Mouse (Mus musculus): ENCODE results near the gene Naif1.
A peak's percentile ranks its signal among the peaks of the same experiment; 100 is the strongest.
"Not testable (repeated sequence)": the region's sequence is repeated elsewhere in the genome, so short reads cannot be mapped to it uniquely, and the experiment has no call there.

The Naif1 gene

GRCm38 (mm10) chr2:32455101-32455500 is 4.8 kb downstream of the Naif1 start:
- DNase-seq (ENCODE audit: low read depth, low spot score) = no peak

DNA sequence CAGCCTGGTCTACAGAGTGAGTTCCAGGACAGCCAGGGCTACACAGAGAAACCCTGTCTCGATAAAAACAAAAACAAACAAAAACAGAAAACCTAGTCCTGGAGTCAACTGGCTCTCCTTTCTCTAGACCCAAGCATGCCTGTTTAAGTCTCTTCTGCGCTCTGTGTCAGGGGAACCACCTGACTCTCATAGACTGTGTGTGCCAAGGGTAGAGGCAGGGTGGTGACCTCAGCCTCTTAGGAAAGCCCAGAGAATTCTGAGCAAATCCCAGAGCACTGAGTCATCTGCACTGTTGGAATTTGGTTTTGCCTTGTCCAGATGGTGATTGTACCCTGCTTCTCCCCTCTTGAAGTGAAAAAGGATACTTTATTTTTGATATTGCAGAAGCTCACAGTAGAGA is 8.0 kb downstream of the Naif1 start:
- DNase-seq (ENCODE audit: low read depth, low spot score) = no peak

DNA sequence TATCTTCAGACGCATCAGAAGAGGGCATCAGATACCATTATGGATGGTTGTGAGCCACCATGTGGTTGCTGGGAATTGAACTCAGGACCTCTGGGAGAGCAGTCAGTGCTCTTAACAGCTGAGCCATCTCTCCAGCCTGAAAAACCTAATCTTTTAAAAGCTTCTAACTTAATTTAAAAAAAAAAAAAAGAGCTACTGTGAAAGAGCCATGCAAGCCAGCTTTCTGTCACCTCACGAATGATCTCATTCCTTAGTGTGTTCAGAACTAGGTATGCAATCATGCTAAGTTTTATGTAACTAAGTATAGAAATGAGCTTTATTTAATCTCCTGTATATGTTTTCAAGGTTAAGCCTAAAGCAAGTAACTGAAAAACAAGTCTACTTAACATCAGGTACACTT is 9.4 kb downstream of the Naif1 start:
- DNase-seq (ENCODE audit: low read depth, low spot score) = no peak

- no peak for DNase-seq (ENCODE audit: low read depth, low spot score)
Observed at GRCm38 (mm10) chr2:32463773-32464172, 13.5 kb downstream of the Naif1 start.

DNA sequence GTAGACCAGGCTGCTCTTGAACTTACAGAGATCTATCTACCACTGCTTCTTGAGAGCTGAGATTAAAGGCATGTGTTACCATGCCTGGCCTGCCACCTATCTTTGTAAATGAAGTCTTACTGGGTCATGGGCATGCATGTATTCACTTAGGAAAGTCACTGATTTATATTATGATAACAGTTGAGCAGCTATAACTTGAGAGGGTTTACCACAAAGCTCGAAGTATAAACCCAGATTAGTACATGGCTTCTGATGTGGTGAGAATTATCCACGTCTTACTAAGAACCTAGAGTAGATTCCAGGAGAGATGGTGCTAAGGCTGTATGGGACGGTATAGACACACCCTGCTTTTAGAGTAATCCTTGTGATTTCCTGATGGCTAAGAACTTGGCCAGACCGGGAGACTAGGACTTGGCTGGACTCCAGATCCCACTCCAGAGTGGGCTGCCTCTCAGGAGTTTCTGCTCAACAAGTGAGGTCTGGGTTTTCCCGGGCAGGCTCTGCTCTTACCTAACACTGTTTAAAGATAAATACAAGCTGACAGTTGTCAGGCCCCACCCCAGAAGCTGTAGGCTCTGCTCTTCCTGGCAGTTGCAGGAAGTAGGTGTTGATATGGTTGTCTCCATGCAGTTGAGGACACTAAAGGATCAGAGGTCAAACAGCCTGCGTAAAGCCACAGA is 14.1 kb downstream of the Naif1 start:
- DNase-seq (ENCODE audit: low read depth, low spot score) = no peak

DNA sequence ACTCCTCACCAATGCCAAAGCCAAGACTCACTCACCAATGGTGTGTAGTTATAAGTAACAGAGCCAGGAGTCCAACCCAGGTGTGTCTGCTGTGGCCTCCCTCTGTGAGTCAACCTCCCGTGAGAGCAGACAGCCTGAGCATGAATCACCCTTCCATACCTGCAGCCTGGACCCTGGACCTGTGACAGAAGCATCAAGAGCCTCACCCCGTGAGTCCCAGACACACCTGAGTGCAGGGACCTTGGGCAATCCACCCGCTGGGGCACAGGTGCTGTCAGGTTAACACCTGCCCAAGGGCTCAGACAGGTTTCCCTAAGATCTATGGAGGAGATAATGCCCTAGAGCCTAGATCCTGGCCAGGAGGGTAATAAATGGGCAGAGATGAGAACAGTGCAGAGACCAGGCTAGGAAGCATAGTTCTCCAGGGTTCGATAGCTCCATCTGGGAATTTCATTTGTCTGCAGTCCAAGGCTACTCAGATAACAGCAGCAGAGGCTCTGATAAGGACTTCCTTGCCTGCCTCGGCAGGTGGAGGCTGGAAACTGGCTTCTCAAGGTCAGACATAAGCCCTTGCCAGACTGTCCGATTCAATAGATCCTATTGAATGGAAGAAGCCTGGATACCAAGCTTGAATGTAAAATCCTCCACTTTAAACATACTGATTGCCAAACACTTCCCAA is 20.9 kb downstream of the Naif1 start:
- no peak for DNase-seq (ENCODE audit: low read depth, low spot score)

GRCm38 (mm10) chr2:32471681-32472061 is 21.4 kb downstream of the Naif1 start:
- no peak for DNase-seq (ENCODE audit: low read depth, low spot score)

- not testable (repeated sequence) for DNase-seq (ENCODE audit: low read depth, low spot score)
Observed at GRCm38 (mm10) chr2:32475361-32475760, 25.1 kb downstream of the Naif1 start.

DNA sequence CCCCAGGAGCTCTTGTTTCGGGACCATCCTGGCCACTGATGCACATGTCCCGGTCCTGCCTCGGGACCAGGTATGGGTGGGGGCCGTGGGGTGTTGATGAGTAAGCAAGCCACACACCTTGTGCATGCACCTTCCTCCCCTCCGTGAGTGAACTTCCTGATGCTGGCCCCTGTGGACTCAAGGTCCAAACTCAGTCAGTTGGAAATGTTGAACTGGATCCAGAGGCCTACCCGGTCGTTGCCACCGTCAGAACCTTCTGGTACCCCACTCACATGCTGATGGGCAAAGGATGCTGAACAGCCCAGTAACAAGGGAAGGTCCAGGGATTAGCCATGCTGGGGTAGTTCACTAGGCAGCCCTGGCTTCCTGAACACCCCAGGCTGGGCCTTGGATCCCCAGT is 32.1 kb downstream of the Naif1 start:
- DNase-seq (ENCODE audit: low read depth, low spot score) = no peak

GRCm38 (mm10) chr2:32483179-32483875 is 33.1 kb downstream of the Naif1 start:
- peak; percentile 67 for DNase-seq (ENCODE audit: low read depth, low spot score)

DNA sequence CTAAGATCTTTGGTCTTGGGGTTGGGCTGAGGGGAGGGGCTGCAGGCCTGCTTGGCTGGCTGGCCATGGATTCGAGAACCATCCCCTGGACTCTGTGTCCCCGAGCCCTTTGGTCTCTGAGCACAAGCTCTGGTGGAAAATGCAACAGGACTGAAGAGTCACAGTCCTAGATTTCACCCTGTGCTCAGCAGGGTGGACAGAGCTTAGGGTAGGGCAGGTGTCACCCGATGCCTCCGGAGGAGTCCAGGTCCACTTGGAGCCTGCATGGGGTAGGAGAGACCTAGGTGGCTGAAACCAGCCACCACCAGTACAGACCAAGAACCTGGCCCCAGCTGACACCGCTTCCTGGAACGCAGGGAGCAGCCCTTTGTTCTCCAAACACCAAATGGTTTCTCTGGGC is 34.7 kb downstream of the Naif1 start:
- no peak for DNase-seq (ENCODE audit: low read depth, low spot score)

DNA sequence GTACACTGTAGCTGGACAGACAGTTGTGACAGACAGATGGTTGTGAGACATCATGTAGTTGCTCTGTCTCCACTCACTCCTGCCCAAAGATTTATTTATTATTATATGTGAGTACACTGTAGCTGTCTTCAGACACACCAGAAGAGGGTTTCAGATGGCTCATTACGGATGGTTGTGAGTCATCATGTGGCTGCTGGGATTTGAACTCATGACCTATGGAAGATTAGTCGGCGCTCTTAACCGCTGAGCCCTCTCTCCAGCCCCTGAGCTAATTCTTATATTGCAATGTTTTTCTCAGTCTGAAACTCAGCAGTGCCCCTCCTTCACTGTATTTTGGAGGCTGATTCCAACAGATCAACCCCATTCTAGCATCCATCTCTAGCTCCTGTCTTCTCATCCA is 35.5 kb downstream of the Naif1 start:
- no peak for DNase-seq (ENCODE audit: low read depth, low spot score)

DNA sequence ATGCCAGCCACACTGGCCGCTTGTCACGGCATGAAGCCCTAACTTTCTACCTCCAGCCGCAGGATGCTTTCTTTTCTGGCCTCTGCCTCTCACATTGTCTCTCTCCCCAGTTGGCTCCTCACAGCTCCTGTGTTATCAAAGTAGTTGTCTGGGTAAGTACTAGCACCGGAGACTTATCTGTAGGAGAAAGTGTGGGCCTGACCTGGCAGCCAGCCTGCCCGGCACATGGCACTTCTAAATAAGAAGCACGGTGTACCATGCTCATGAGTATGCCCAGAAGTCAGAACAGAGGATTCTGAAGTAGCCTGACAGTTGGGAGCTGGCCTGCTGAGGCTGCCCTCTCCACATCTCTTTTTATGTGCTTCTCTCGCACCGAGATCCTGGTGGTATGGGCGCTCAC is 35.9 kb downstream of the Naif1 start:
- DNase-seq (ENCODE audit: low read depth, low spot score) = no peak

DNA sequence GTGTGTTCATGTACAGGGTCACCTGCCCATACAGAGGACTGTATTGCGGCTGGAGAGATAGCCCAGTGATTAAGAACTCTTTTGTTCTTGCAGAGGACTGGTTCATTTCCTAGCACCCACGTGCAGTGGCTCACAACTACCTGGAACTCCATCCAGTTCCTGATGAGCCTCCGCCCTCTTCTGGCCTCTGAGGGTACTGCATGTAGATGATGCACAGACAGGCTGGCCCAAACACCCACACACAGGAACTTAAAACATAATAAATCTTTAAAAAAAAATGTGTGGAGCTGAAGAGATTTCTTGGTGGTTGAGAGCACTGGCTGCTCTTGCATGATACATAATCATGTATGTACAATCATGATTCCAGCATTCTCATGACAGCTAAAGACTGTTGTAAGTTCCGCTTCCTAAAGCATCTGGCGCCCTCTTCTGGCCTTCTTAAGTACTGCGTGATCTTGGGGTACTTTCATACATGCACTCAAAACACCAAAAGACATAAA is 36.9 kb downstream of the Naif1 start:
- DNase-seq (ENCODE audit: low read depth, low spot score) = peak; percentile 93

DNA sequence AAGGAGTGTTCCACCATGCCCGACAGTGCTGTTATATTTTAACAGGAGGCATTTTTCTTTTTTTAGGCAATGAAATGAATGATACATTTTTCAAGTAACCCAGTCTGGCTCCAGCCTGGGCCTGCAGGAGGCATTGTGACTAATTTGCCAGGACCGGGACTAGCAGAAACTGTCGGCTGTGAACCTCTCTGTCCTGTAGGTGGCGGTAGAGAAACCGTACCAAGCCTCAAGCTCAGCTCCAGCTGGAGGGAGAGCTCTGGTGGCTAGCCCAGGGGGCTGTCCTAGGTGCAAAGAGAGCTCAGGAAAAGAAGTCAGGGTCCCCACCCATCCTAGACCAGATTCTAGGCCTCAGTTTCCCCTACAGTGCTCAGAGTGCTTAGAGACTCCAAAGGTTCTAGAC is 38.4 kb downstream of the Naif1 start:
- peak; percentile 93 for DNase-seq (ENCODE audit: low read depth, low spot score)

- DNase-seq (ENCODE audit: low read depth, low spot score) = not testable (repeated sequence)
Observed at GRCm38 (mm10) chr2:32490730-32491129, 40.5 kb downstream of the Naif1 start.

DNA sequence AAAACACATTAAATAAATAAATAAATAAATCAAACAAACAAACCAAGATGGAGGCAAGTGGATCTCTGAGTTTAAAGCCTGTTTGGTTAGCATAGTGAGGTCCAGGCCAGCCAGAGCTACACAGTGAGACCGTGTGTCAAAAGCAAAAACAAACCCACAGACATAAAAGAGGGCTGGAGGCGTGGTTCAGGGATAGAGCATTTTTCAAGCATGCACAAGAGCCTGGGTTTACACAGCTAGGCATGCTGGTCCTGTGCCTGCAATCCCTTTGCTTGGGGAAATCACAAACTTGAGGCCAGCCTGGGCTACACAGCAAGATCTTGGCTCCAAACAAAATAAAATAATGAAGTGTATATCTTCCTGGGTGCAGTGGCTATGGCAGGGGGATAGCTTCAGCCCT is 42.4 kb downstream of the Naif1 start:
- no peak for DNase-seq (ENCODE audit: low read depth, low spot score)

DNA sequence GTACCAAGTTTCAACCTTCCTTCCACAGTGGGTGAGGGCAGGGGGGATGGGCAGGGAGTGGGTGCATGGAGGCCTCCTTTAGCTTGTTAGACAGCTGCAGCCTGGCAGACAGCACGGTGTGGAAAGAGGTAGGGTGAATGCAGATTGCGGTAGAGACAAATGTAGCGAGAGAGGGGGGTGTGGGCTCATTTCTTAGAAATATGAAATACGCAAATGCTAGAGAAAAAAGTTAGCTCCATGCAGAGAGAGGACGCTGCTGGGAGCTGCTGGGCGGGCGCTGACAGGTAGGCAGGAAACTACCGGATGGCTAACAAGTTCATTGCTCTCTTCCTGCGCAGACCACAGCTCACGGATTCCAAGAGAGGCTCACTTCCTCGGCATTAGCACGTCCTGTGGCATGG is 43.0 kb downstream of the Naif1 start:
- no peak for DNase-seq (ENCODE audit: low read depth, low spot score)

DNA sequence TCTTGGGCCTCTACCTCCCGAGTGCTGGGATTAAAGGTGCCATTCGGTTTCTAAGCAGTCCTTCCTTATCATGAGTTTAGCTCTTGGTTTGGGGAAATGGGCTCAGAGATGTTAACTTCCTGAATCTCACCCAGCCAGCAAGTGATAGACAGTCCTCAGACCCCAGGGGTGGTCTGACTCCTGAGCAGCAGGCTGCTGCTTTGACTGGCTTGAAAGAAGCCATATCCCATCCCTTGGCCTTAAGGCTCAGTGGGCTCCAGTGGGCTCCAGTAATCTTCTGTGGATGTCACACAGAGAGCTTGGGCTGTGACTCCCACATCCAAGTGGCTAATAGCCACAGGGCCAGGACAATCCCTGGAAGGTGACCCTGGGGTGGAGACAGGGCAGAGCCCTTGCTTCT is 44.3 kb downstream of the Naif1 start:
- DNase-seq (ENCODE audit: low read depth, low spot score) = no peak

DNA sequence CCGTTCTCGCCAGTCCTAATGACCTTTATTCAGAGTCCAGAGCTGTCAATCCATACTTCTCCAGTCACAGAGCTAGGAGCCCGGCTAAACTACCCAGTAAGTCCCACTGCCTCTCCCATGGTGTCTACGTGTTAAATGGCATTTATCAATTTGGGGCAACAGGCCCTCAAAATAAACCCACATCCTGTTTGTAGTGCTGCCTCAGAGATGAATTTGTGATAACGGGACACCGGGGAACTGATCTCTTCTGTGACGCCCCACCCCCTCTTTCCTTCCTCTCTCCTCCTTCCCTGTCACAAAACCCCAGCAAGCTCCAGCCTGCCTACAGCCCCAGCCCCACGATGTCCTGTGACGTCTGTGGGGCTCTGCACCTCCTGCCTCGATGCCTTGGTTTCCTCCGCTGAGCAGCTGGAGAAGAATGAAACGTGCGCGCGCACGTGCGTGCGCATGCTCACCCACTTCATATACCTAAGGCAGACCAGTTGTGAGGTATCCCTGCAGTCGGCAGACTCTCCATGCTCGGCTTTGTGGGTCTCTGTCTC is 45.0 kb downstream of the Naif1 start:
- no peak for DNase-seq (ENCODE audit: low read depth, low spot score)

DNA sequence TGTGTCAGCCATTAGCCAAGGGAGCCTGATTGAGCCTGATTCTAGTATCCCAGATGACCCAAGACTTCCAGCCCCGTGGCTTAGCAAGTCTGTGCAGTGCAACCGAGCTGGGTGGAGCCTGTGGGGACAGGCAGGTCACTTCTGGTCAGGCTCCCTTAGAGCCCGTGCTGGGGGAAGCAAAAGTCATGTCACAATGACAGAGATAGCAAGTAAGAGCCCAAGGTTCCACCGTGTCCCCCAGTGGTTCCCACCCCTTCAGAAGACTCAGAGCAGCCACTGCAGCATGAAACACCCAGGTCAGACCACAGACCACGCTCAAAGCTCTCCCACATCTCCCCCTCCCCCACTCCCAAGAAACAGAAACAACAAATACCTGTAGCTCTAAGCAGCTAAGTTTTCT is 45.9 kb downstream of the Naif1 start:
- no peak for DNase-seq (ENCODE audit: low read depth, low spot score)

GRCm38 (mm10) chr2:32499365-32499764 is 49.1 kb downstream of the Naif1 start:
- no peak for DNase-seq (ENCODE audit: low read depth, low spot score)

DNA sequence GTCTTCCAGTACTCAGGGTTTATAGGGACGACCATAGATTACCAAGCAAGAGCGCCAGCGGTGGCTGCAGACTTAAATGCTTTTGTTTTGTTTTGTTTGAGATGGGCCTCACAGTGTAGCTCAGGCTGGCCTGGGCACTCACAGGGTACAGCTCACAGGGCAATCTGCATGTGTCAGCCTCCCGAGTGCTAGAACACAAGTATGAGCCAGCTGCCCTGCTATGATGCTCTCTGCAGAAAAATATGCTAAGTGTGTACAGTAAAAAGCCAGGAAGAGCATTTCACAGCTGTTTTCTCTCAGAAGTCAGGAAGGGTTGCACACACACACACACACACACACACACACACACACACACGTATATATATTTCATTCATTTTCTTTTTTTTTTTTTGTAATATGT is 50.2 kb downstream of the Naif1 start:
- no peak for DNase-seq (ENCODE audit: low read depth, low spot score)

All from ES-CJ7 (cell line).